Mouse (Mus musculus): ENCODE results near the gene Clec5a. TPM values are rescaled to one million over a fixed set of nuclear protein-coding genes. Genes with fewer than 3 reads are reported as not detected.
"Not testable (repeated sequence)": the region's sequence is repeated elsewhere in the genome, so short reads cannot be mapped to it uniquely, and the experiment has no call there.

Clec5a gene
- polyA plus RNA-seq, 1 experiment from 2014 or later: 0.77 TPM

DNA sequence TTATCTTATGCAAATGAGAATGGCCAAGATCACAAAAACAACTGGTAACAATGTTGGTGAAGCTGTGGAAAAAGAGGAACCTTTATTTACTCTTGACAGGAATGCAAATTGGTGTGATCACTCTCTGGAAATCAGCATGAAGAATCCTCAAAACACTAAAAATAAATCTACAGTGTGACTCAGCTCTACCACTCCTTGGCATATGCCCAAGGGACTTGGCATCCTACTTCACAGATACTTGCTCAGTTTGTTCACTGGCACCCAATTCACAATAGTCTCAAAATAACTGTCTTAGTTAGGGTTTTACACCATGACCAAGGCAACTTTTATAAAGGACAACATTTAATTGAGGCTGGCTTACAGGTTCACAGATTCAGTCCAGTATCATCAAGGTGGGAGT is 21.8 kb upstream of the Clec5a start:
- Histone ChIP-seq H3K4me3 (ENCODE audit: control insufficient read depth in 1 of 2, insufficient read depth in 1 of 2, low read depth in 1 of 2, low read length in 2 of 2) (no peak overlapping the region), H3K27me3 (ENCODE audit: control insufficient read depth, insufficient read depth, low read length) (no peaks in the 10 kb centered on the region), H3K27ac (replicated peaks in 1 of 2; ENCODE audit: control insufficient read depth in 1 of 2, insufficient read depth in 1 of 2, low read depth in 2 of 2, low read length in 2 of 2) (no peak overlapping the region), H3K9ac (ENCODE audit: low read length) (no peak overlapping the region), H3K9me3 (ENCODE audit: control insufficient read depth, low read length) (no peaks in the 10 kb centered on the region), H3K36me3 (ENCODE audit: control insufficient read depth, insufficient read depth, low read length) (no peaks in the 10 kb centered on the region), H3K4me2 (ENCODE audit: low read length) (no peak overlapping the region), H3K4me1 (ENCODE audit: control insufficient read depth in 2 of 2, insufficient read depth in 2 of 2, low read length in 2 of 2) (no peaks in the 10 kb centered on the region)
- ATAC-seq (ENCODE audit: insufficient number of reproducible peaks, insufficient read depth, low FRiP score, low read depth): no peak

DNA sequence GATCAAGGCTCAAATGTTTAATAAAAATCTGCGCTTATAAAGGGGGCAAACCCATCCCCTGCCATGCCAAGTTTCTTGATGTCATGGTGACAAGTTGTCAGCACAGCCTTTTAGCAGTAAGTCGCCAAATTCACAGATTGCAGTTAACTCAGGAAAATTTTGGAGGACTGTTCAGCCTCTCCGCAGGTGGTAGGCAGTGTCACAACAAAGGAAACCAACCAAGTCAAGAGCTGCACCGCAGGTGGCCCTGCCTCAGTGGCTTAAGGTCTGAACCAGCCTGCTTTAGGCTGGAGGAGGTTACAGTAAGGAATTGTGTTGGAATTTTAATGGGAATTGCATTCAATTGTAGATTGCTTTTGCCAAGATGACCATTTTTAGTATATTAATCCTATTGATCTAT is 12.9 kb upstream of the Clec5a start:
- not testable (repeated sequence) for H3K9ac ChIP-seq (ENCODE audit: low read length); H3K4me3 ChIP-seq (ENCODE audit: control insufficient read depth in 1 of 2, insufficient read depth in 1 of 2, low read depth in 1 of 2, low read length in 2 of 2); ATAC-seq (ENCODE audit: insufficient number of reproducible peaks, insufficient read depth, low FRiP score, low read depth); H3K4me1 ChIP-seq (ENCODE audit: control insufficient read depth in 2 of 2, insufficient read depth in 2 of 2, low read length in 2 of 2); H3K4me2 ChIP-seq (ENCODE audit: low read length); H3K27ac ChIP-seq (replicated peaks in 1 of 2; ENCODE audit: control insufficient read depth in 1 of 2, insufficient read depth in 1 of 2, low read depth in 2 of 2, low read length in 2 of 2); H3K27me3 ChIP-seq (ENCODE audit: control insufficient read depth, insufficient read depth, low read length); H3K36me3 ChIP-seq (ENCODE audit: control insufficient read depth, insufficient read depth, low read length); H3K9me3 ChIP-seq (ENCODE audit: control insufficient read depth, low read length)
- WGBS: 25% methylated on average over 4 of the region's 4 CpGs

DNA sequence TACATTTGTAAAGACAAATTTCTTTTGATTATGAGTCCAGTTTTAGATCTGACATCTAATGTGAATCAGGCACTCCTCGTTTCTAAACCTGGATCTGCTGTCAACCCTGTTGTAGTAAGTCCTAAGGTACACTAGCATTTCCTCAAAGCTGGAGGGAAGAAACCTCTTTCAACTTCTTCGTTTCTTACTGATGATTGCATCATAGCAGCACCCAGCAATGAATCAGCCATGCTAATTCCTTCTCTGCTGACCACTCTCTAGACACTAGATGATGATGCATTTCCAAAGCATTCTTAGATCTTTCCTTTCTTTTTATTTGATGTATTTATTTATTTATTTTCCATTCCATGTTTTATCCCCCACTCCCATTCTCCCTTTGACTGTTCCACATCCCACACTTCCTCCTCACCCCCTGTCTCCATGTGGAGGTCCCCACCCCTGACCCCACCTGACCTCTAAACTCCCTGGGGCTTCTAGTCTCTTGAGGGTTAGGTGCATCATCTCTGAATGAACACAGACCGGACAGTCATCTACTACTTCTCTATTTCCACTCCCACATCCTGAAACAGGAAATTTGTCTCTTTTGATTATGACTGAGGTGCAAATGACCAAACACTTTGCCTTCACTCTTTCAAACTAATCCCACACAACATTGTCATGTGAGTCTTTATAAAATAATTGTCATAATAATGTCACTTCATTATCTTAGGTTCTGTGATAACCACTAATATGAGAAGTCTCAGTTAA is 9.4 kb upstream of the Clec5a start:
- Histone ChIP-seq H3K36me3 (ENCODE audit: control insufficient read depth, insufficient read depth, low read length) (no peaks in the 10 kb centered on the region), H3K27me3 (ENCODE audit: control insufficient read depth, insufficient read depth, low read length) (no peaks in the 10 kb centered on the region), H3K4me2 (ENCODE audit: low read length) (no peak overlapping the region), H3K27ac (replicated peaks in 1 of 2; ENCODE audit: control insufficient read depth in 1 of 2, insufficient read depth in 1 of 2, low read depth in 2 of 2, low read length in 2 of 2) (no peak overlapping the region), H3K4me1 (ENCODE audit: control insufficient read depth in 2 of 2, insufficient read depth in 2 of 2, low read length in 2 of 2) (no peaks in the 10 kb centered on the region), H3K4me3 (ENCODE audit: control insufficient read depth in 1 of 2, insufficient read depth in 1 of 2, low read depth in 1 of 2, low read length in 2 of 2) (no peak overlapping the region), H3K9ac (ENCODE audit: low read length) (no peak overlapping the region), H3K9me3 (ENCODE audit: control insufficient read depth, low read length) (no peaks in the 10 kb centered on the region)
- ATAC-seq (ENCODE audit: insufficient number of reproducible peaks, insufficient read depth, low FRiP score, low read depth): no peak
- 56% methylated on average over 3 of the region's 3 CpGs for WGBS

DNA sequence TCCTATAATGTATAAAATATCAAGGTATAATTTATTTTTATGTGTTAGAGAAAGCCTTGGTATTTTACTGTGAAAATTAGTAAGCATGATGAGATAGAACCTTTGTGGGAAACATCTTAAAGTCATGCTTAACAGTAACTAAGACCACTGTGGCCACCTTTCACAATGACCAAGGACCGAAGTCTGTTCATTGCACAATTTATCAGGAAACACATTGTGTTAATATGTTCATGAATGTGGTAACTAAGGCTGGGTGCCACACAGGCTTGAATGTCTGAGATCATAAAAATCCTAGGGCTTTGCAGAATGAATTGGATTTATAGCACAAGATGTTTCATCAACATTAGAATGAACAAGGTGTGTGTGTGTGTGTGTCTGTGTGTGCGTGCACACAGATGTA is 2.7 kb upstream of the Clec5a start:
- H3K4me2 ChIP-seq (ENCODE audit: low read length): no peak overlapping the region
- H3K9ac ChIP-seq (ENCODE audit: low read length): no peak overlapping the region
- H3K4me3 ChIP-seq (ENCODE audit: control insufficient read depth in 1 of 2, insufficient read depth in 1 of 2, low read depth in 1 of 2, low read length in 2 of 2): no peak overlapping the region
- H3K9me3 ChIP-seq (ENCODE audit: control insufficient read depth, low read length): no peaks in the 10 kb centered on the region
- no peak for ATAC-seq (ENCODE audit: insufficient number of reproducible peaks, insufficient read depth, low FRiP score, low read depth)
- no peak overlapping the region for H3K27ac ChIP-seq (replicated peaks in 1 of 2; ENCODE audit: control insufficient read depth in 1 of 2, insufficient read depth in 1 of 2, low read depth in 2 of 2, low read length in 2 of 2)
- 81% methylated on average over 2 of the region's 2 CpGs for WGBS
- no peaks in the 10 kb centered on the region for H3K36me3 ChIP-seq (ENCODE audit: control insufficient read depth, insufficient read depth, low read length)
- H3K27me3 ChIP-seq (ENCODE audit: control insufficient read depth, insufficient read depth, low read length): no peaks in the 10 kb centered on the region
- H3K4me1 ChIP-seq (ENCODE audit: control insufficient read depth in 2 of 2, insufficient read depth in 2 of 2, low read length in 2 of 2): no peaks in the 10 kb centered on the region

DNA sequence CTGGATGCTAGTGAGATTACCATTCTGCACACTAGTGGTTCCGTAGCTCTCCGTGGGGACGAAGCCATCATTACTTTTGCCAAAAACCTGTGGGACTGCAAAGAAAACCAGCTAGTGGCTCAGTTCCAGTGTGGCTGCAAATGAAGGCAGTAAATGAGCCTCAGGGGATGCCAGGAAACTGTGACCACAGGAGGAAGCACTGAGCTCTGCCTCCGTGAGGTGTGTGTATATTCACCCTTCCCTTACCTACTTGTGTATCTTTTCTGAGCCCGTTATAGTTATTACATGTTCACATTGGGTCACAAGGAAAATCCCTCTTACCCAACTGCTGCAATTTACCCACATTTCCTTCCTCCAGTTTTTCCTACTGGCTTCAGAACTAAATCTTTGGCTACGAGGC is 1.3 kb downstream of the Clec5a start:
- no peak overlapping the region for H3K4me2 ChIP-seq (ENCODE audit: low read length)
- H3K27me3 ChIP-seq (ENCODE audit: control insufficient read depth, insufficient read depth, low read length): no peaks in the 10 kb centered on the region
- H3K27ac ChIP-seq (replicated peaks in 1 of 2; ENCODE audit: control insufficient read depth in 1 of 2, insufficient read depth in 1 of 2, low read depth in 2 of 2, low read length in 2 of 2): no peak overlapping the region
- WGBS: 78% methylated on average over 6 of the region's 6 CpGs
- H3K36me3 ChIP-seq (ENCODE audit: control insufficient read depth, insufficient read depth, low read length): no peaks in the 10 kb centered on the region
- no peak overlapping the region for H3K4me3 ChIP-seq (ENCODE audit: control insufficient read depth in 1 of 2, insufficient read depth in 1 of 2, low read depth in 1 of 2, low read length in 2 of 2)
- H3K4me1 ChIP-seq (ENCODE audit: control insufficient read depth in 2 of 2, insufficient read depth in 2 of 2, low read length in 2 of 2): no peaks in the 10 kb centered on the region
- H3K9me3 ChIP-seq (ENCODE audit: control insufficient read depth, low read length): no peaks in the 10 kb centered on the region
- no peak for ATAC-seq (ENCODE audit: insufficient number of reproducible peaks, insufficient read depth, low FRiP score, low read depth)
- no peak overlapping the region for H3K9ac ChIP-seq (ENCODE audit: low read length)

DNA sequence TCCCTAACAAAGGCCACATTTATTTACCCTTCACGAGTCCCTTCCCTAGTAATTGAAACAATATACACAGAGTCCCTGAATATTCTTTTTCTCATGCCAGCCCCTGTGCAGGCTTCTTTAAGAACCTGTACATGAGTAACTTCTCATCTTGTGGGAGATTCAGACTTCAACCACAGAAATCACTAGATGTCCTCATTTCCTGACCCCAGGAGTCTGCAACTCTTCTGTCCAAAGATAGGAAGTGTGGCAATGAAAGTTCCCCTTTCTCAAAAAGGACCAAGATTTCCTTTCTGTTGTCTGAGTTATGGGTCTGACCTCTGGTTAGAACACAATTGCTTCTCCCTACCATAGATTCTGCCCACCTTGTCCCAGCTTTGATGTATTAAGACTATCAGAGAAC is 9.3 kb downstream of the Clec5a start:
- no peak for ATAC-seq (ENCODE audit: insufficient number of reproducible peaks, insufficient read depth, low FRiP score, low read depth)
- no peaks in the 10 kb centered on the region for H3K36me3 ChIP-seq (ENCODE audit: control insufficient read depth, insufficient read depth, low read length)
- H3K27ac ChIP-seq (replicated peaks in 1 of 2; ENCODE audit: control insufficient read depth in 1 of 2, insufficient read depth in 1 of 2, low read depth in 2 of 2, low read length in 2 of 2): no peak overlapping the region
- H3K4me2 ChIP-seq (ENCODE audit: low read length): no peak overlapping the region
- no peak overlapping the region for H3K4me3 ChIP-seq (ENCODE audit: control insufficient read depth in 1 of 2, insufficient read depth in 1 of 2, low read depth in 1 of 2, low read length in 2 of 2)
- no peaks in the 10 kb centered on the region for H3K27me3 ChIP-seq (ENCODE audit: control insufficient read depth, insufficient read depth, low read length)
- no peak overlapping the region for H3K9ac ChIP-seq (ENCODE audit: low read length)
- 76% methylated on average over 1 of the region's 1 CpGs for WGBS
- no peaks in the 10 kb centered on the region for H3K4me1 ChIP-seq (ENCODE audit: control insufficient read depth in 2 of 2, insufficient read depth in 2 of 2, low read length in 2 of 2)
- H3K9me3 ChIP-seq (ENCODE audit: control insufficient read depth, low read length): no peaks in the 10 kb centered on the region

DNA sequence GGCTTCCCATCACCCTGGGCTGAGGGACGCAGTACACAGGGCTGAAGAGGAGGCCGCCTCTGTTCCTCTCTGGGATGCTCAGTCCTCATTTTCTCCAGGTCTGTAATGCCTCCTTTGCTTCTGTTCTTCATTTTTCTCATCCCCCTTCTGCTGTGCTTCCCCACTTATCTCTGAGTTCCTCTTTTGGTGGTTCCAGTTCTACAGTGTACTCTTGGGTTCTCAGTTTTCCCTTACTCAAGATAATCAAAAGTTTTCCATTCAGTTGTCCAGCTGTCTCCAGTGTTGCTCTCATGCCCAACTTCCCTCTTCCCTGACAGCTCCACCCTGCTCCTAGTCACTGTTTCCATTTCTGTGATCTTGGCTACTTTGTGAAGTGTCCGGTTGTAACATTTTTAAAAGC is 12.0 kb downstream of the Clec5a start:
- no peak for ATAC-seq (ENCODE audit: insufficient number of reproducible peaks, insufficient read depth, low FRiP score, low read depth)
- Histone ChIP-seq H3K36me3 (ENCODE audit: control insufficient read depth, insufficient read depth, low read length) (no peaks in the 10 kb centered on the region), H3K4me2 (ENCODE audit: low read length) (no peak overlapping the region), H3K9ac (ENCODE audit: low read length) (no peak overlapping the region), H3K27me3 (ENCODE audit: control insufficient read depth, insufficient read depth, low read length) (no peaks in the 10 kb centered on the region), H3K4me1 (ENCODE audit: control insufficient read depth in 2 of 2, insufficient read depth in 2 of 2, low read length in 2 of 2) (no peaks in the 10 kb centered on the region), H3K27ac (replicated peaks in 1 of 2; ENCODE audit: control insufficient read depth in 1 of 2, insufficient read depth in 1 of 2, low read depth in 2 of 2, low read length in 2 of 2) (no peak overlapping the region), H3K4me3 (ENCODE audit: control insufficient read depth in 1 of 2, insufficient read depth in 1 of 2, low read depth in 1 of 2, low read length in 2 of 2) (no peak overlapping the region), H3K9me3 (ENCODE audit: control insufficient read depth, low read length) (no peaks in the 10 kb centered on the region)
- 70% methylated on average over 3 of the region's 3 CpGs for WGBS

DNA sequence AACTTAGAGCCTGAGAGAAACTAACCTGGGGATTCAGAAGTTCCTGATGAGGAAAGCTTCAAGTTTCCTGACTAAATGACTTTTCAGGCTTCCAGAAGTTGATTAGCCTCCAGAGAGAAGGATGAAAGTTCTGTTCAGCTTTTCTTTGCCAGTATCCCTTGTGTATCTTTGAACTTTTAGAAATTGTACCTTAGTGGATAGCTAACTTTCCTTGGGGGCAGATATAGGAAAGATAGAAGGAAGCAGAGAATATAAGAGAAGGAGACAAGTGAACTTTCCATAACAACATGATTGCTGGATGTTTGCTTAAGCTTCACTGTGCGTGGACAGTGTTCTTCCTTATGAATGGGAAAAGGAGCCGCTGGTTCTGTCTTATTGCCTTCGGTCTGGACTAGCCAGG is 16.4 kb downstream of the Clec5a start, which contains the start of gene Olfr460:
Gene Olfr460 (plus strand): TSS at position 301 of the 400 bp plus-strand sequence.
- H3K4me2 ChIP-seq (ENCODE audit: low read length): no peak within 1 kb of the TSS
- H3K27me3 ChIP-seq (ENCODE audit: control insufficient read depth, insufficient read depth, low read length): no peaks in the 10 kb centered on the region
- H3K4me3 ChIP-seq (ENCODE audit: control insufficient read depth in 1 of 2, insufficient read depth in 1 of 2, low read depth in 1 of 2, low read length in 2 of 2): no peak within 1 kb of the TSS
- H3K9ac ChIP-seq (ENCODE audit: low read length): no peak within 1 kb of the TSS
- ATAC-seq (ENCODE audit: insufficient number of reproducible peaks, insufficient read depth, low FRiP score, low read depth): no peak
- no peaks in the 10 kb centered on the region for H3K9me3 ChIP-seq (ENCODE audit: control insufficient read depth, low read length)
- H3K4me1 ChIP-seq (ENCODE audit: control insufficient read depth in 2 of 2, insufficient read depth in 2 of 2, low read length in 2 of 2): no peaks in the 10 kb centered on the region
- H3K27ac ChIP-seq (replicated peaks in 1 of 2; ENCODE audit: control insufficient read depth in 1 of 2, insufficient read depth in 1 of 2, low read depth in 2 of 2, low read length in 2 of 2): no peak within 1 kb of the TSS
- no peaks in the 10 kb centered on the region for H3K36me3 ChIP-seq (ENCODE audit: control insufficient read depth, insufficient read depth, low read length)
- 74% methylated on average over 3 of the region's 3 CpGs for WGBS

All from heart, embryonic 14.5 days (tissue).